Mouse (Mus musculus): ENCODE results near the gene Ndnf. TPM values are rescaled to one million over a fixed set of nuclear protein-coding genes. Genes with fewer than 3 reads are reported as not detected.

Ndnf gene
- polyA plus RNA-seq, 1 experiment from 2014 or later = 2.5 TPM

- H3K9ac ChIP-seq (ENCODE audit: low read depth, low read length) = no peak overlapping the region
- H3K36me3 ChIP-seq (ENCODE audit: control insufficient read depth, insufficient read depth, low read length) = no peaks in the 10 kb centered on the region
- WGBS = 74% methylated on average over 2 of the region's 2 CpGs
- H3K9me3 ChIP-seq (ENCODE audit: control insufficient read depth, low read length) = no peaks in the 10 kb centered on the region
- H3K27ac ChIP-seq (ENCODE audit: low read depth, low read length) = no peak overlapping the region
- no peaks in the 10 kb centered on the region for H3K27me3 ChIP-seq (replicated peaks; ENCODE audit: control insufficient read depth, insufficient read depth, low read length)
- H3K4me3 ChIP-seq (ENCODE audit: low read depth, low read length) = no peak overlapping the region
- no peaks in the 10 kb centered on the region for H3K4me1 ChIP-seq (replicated peaks; ENCODE audit: control insufficient read depth, insufficient read depth, low read length)
- DNase-seq (ENCODE audit: low spot score) (no peak), ATAC-seq (replicated peaks; ENCODE audit: low FRiP score) (no peak)
- H3K4me2 ChIP-seq = no peak overlapping the region
Observed at GRCm38 (mm10) chr6:65725677-65726076, 54.3 kb downstream of the Ndnf start.

GRCm38 (mm10) chr6:65728261-65728660, 56.9 kb downstream of the Ndnf start:
- Histone ChIP-seq H3K27me3 (replicated peaks; ENCODE audit: control insufficient read depth, insufficient read depth, low read length) (no peaks in the 10 kb centered on the region), H3K9me3 (ENCODE audit: control insufficient read depth, low read length) (no peaks in the 10 kb centered on the region), H3K36me3 (ENCODE audit: control insufficient read depth, insufficient read depth, low read length) (no peaks in the 10 kb centered on the region), H3K4me1 (replicated peaks; ENCODE audit: control insufficient read depth, insufficient read depth, low read length) (no peaks in the 10 kb centered on the region), H3K27ac (ENCODE audit: low read depth, low read length) (no peak overlapping the region), H3K4me2 (no peak overlapping the region), H3K9ac (ENCODE audit: low read depth, low read length) (no peak overlapping the region), H3K4me3 (ENCODE audit: low read depth, low read length) (no peak overlapping the region)
- DNase-seq (ENCODE audit: low spot score) (no peak), ATAC-seq (replicated peaks; ENCODE audit: low FRiP score) (no peak)
- WGBS = 71% methylated on average over 3 of the region's 3 CpGs

- Histone ChIP-seq H3K4me1 (replicated peaks; ENCODE audit: control insufficient read depth, insufficient read depth, low read length) (no peaks in the 10 kb centered on the region; the same call in 1 of the 2 replicates), H3K9me3 (ENCODE audit: control insufficient read depth, low read length) (no peaks in the 10 kb centered on the region), H3K27ac (ENCODE audit: low read depth, low read length) (no peak overlapping the region), H3K9ac (ENCODE audit: low read depth, low read length) (no peak overlapping the region), H3K27me3 (replicated peaks; ENCODE audit: control insufficient read depth, insufficient read depth, low read length) (no peaks in the 10 kb centered on the region), H3K4me2 (no peak overlapping the region), H3K4me3 (ENCODE audit: low read depth, low read length) (no peak overlapping the region), H3K36me3 (ENCODE audit: control insufficient read depth, insufficient read depth, low read length) (no peaks in the 10 kb centered on the region)
- DNase-seq (ENCODE audit: low spot score) = no peak
- ATAC-seq (replicated peaks; ENCODE audit: low FRiP score) = no peak; the same call in 1 of the 2 replicates
- WGBS = 49% methylated on average over 7 of the region's 8 CpGs
Observed at GRCm38 (mm10) chr6:65739442-65739841, 68.1 kb downstream of the Ndnf start.

- no peak overlapping the region for H3K9ac ChIP-seq (ENCODE audit: low read depth, low read length)
- no peaks in the 10 kb centered on the region for H3K9me3 ChIP-seq (ENCODE audit: control insufficient read depth, low read length)
- H3K27me3 ChIP-seq (replicated peaks; ENCODE audit: control insufficient read depth, insufficient read depth, low read length) = no peaks in the 10 kb centered on the region
- ATAC-seq (replicated peaks; ENCODE audit: low FRiP score) (no peak), DNase-seq (ENCODE audit: low spot score) (no peak)
- H3K4me3 ChIP-seq (ENCODE audit: low read depth, low read length) = no peak overlapping the region
- no peak overlapping the region for H3K27ac ChIP-seq (ENCODE audit: low read depth, low read length)
- H3K4me1 ChIP-seq (replicated peaks; ENCODE audit: control insufficient read depth, insufficient read depth, low read length) = no peaks in the 10 kb centered on the region; the same call in 1 of the 2 replicates
- H3K36me3 ChIP-seq (ENCODE audit: control insufficient read depth, insufficient read depth, low read length) = no peaks in the 10 kb centered on the region
- 54% methylated on average over 1 of the region's 1 CpGs for WGBS
- no peak overlapping the region for H3K4me2 ChIP-seq
Observed at GRCm38 (mm10) chr6:65743144-65743870, 71.9 kb downstream of the Ndnf start.

- no peak overlapping the region for H3K9ac ChIP-seq (ENCODE audit: low read depth, low read length)
- H3K27me3 ChIP-seq (replicated peaks; ENCODE audit: control insufficient read depth, insufficient read depth, low read length) = no peaks in the 10 kb centered on the region
- H3K4me1 ChIP-seq (replicated peaks; ENCODE audit: control insufficient read depth, insufficient read depth, low read length) = no peaks in the 10 kb centered on the region; the same call in 1 of the 2 replicates
- ATAC-seq (replicated peaks; ENCODE audit: low FRiP score) = no peak
- H3K4me2 ChIP-seq = no peak overlapping the region
- H3K27ac ChIP-seq (ENCODE audit: low read depth, low read length) = no peak overlapping the region
- DNase-seq (ENCODE audit: low spot score) = no peak
- no peak overlapping the region for H3K4me3 ChIP-seq (ENCODE audit: low read depth, low read length)
- H3K36me3 ChIP-seq (ENCODE audit: control insufficient read depth, insufficient read depth, low read length) = no peaks in the 10 kb centered on the region
- no peaks in the 10 kb centered on the region for H3K9me3 ChIP-seq (ENCODE audit: control insufficient read depth, low read length)
Observed at GRCm38 (mm10) chr6:65743871-65744202, 72.4 kb downstream of the Ndnf start.

GRCm38 (mm10) chr6:65758214-65758613, 86.8 kb downstream of the Ndnf start:
- Histone ChIP-seq H3K4me1 (replicated peaks; ENCODE audit: control insufficient read depth, insufficient read depth, low read length) (no peaks in the 10 kb centered on the region), H3K36me3 (ENCODE audit: control insufficient read depth, insufficient read depth, low read length) (no peaks in the 10 kb centered on the region), H3K4me3 (ENCODE audit: low read depth, low read length) (no peak overlapping the region), H3K4me2 (no peak overlapping the region), H3K9me3 (ENCODE audit: control insufficient read depth, low read length) (no peaks in the 10 kb centered on the region), H3K27me3 (replicated peaks; ENCODE audit: control insufficient read depth, insufficient read depth, low read length) (no peaks in the 10 kb centered on the region), H3K27ac (ENCODE audit: low read depth, low read length) (no peak overlapping the region), H3K9ac (ENCODE audit: low read depth, low read length) (no peak overlapping the region)
- 74% methylated on average over 7 of the region's 7 CpGs for WGBS
- DNase-seq (ENCODE audit: low spot score) = no peak
- no peak for ATAC-seq (replicated peaks; ENCODE audit: low FRiP score)

- Histone ChIP-seq H3K9me3 (ENCODE audit: control insufficient read depth, low read length) (no peaks in the 10 kb centered on the region), H3K4me2 (no peak overlapping the region), H3K4me1 (replicated peaks; ENCODE audit: control insufficient read depth, insufficient read depth, low read length) (no peaks in the 10 kb centered on the region), H3K4me3 (ENCODE audit: low read depth, low read length) (no peak overlapping the region), H3K9ac (ENCODE audit: low read depth, low read length) (no peak overlapping the region), H3K27ac (ENCODE audit: low read depth, low read length) (no peak overlapping the region), H3K36me3 (ENCODE audit: control insufficient read depth, insufficient read depth, low read length) (no peaks in the 10 kb centered on the region), H3K27me3 (replicated peaks; ENCODE audit: control insufficient read depth, insufficient read depth, low read length) (no peaks in the 10 kb centered on the region)
- DNase-seq (ENCODE audit: low spot score) (no peak), ATAC-seq (replicated peaks; ENCODE audit: low FRiP score) (no peak)
- 77% methylated on average over 5 of the region's 5 CpGs for WGBS
Observed at GRCm38 (mm10) chr6:65759174-65759573, 87.8 kb downstream of the Ndnf start.

- ATAC-seq (replicated peaks; ENCODE audit: low FRiP score) (no peak), DNase-seq (ENCODE audit: low spot score) (no peak)
- no peaks in the 10 kb centered on the region for H3K36me3 ChIP-seq (ENCODE audit: control insufficient read depth, insufficient read depth, low read length)
- no peak overlapping the region for H3K27ac ChIP-seq (ENCODE audit: low read depth, low read length)
- H3K4me2 ChIP-seq = no peak overlapping the region
- 75% methylated on average over 3 of the region's 3 CpGs for WGBS
- no peak overlapping the region for H3K4me3 ChIP-seq (ENCODE audit: low read depth, low read length)
- H3K27me3 ChIP-seq (replicated peaks; ENCODE audit: control insufficient read depth, insufficient read depth, low read length) = no peaks in the 10 kb centered on the region
- no peaks in the 10 kb centered on the region for H3K4me1 ChIP-seq (replicated peaks; ENCODE audit: control insufficient read depth, insufficient read depth, low read length)
- H3K9me3 ChIP-seq (ENCODE audit: control insufficient read depth, low read length) = no peaks in the 10 kb centered on the region
- no peak overlapping the region for H3K9ac ChIP-seq (ENCODE audit: low read depth, low read length)
Observed at GRCm38 (mm10) chr6:65760073-65760472, 88.7 kb downstream of the Ndnf start.

Measured in liver, embryonic 11.5 days (tissue).